Mouse (Mus musculus): Measurements from ENCODE around the gene Slc38a1.
A peak's percentile ranks its signal among the peaks of the same experiment; 100 is the strongest.

DNA sequence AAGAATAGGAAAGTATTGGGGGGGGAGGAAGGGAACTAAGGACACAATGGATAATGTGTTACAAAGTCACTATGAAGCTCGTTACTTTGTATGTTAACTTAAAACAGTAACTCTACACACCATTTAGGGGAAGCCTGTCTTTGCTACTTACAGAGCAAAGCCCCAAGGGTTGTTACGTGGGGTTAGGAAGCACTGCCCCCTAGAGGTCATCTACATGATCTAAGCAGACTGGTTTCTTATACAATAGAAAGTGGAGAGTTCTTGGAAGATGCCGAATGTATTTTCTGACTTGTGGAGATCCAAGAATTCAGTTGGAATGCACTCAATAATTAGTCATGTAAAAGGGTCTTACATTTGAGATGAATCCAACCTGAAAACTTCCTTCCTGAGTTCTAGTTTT lies 23.2 kb upstream of the Slc38a1 start:
- TF ChIP-seq POLR2A (IDR thresholded peaks at IDR 0.05; ENCODE audit: extremely low read depth, insufficient read depth, low read length) (no peak), CTCF (IDR thresholded peaks at IDR 0.05; ENCODE audit: low read depth, low read length) (peak; percentile 48)

Data from liver, adult 2 months (tissue).